Mouse (Mus musculus) cerebellum, postnatal 36 days (tissue): ENCODE measurements at regions not wholly inside any gene's neighbourhood (a gene's known extent, or its start where the extent isn't known, plus 50 kb on each side); places are given as distances from the start of the nearest gene placed in this dataset.
"Not testable (repeated sequence)": the region's sequence is repeated elsewhere in the genome, so short reads cannot be mapped to it uniquely, and the experiment has no call there.

ENCODE experiments used
- DNase-seq, 2 experiments: peaks; one replicate each; pipeline ENCODE4 v3.0.0; 2021 to 2022; ENCODE audit warnings: mixed read lengths in 2 of 2

DNA sequence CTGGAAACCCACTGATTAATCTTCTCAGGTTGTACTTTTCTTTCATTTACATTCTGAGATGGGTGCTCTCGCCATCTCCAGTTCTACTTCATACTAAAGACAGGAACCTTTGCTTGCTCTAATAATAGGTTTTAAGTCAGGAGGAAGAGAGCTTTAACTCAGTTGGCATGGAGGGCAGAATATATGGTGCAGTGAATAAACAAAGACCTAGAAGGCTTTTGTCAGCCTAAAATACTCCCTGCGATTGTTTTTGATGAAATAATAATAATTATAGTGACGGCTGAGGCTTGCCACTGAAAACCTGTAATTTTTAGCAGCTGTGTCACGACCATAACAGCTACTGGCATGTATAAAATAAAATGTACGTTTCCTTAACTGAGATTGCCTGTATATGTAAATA is 327.9 kb upstream of the Cwc22 start:
- no peak for DNase-seq

DNA sequence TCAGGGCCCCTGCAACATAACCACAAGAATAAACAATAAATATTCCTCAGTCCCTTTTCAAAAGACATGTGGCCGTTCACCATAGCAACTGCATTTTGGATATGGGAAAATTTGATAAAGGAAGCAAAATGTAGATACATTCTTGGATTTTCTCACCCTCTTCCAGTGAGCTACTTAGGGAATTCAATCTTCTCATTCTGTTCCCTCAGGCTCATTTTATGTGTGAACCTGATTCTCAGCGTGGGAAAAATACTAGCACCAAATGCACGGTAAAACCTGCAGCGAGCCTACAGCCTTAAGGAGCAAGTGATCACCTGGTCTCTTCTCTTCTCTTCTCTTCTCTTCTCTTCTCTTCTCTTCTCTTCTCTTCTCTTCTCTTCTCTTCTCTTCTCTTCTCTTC is 322.5 kb upstream of the Cwc22 start:
- no peak for DNase-seq

DNA sequence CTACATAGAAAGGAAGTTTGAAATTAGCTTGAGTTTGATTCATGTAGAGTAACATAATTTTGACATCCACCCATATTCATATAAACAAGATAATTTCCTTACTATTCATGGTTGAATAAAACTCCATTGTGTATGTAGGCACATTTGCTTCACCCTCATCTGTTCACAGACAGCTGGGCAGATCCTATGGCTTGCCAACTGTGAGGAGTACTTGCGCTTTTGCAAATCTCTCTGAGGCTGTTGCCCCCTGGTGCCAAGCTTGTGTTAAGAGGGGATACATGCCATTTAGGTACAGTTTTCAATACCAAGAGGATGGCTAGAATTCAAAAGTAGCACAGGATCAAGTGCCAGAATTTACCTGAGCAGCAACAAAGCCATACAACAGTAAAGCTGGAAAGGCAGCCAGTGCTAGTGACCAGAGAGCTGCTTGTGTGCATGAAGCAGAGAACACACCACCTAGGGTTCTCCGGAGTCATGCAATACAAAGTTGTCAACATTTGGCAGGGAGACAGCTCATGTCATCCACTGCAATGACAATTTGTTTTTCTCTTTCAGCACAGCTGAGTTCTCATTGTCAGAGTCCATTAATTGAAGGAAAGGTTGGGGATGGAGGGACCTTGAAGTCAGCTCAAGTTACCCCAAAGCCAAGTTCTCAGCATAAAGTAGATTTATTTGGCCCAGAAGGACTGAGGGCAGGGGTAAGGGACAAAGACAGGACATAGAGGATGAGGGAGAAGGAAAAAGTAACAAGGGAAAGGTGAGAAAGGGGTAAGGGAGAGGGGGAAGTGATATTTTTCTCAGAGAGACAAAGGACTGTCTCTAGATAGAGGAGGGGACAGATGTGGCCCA is 321.6 kb upstream of the Cwc22 start:
- no peak for DNase-seq

DNA sequence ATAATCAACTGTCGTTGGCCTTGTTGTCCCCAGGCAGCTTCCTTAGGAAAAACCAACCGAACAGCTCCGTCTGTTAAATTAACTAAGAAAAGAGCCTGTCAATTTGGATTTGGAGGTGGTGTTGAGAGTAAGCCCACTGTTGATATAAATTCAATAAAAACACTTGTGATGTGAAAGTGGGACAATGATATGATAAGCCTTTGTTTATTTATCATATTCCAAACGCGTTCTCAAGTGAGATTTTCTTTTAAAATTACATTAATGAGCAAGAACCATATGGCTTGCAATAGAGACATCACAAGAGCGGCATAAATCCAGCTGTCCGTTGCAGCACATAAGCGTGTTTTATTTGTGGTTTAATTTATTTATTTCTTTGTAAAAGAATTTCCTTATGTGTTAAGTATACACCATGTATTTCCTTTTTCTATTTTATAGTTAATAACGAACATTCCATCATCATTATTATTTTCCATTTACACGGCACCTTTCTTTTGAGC is 307.5 kb upstream of the Cwc22 start:
- no peak for DNase-seq

DNA sequence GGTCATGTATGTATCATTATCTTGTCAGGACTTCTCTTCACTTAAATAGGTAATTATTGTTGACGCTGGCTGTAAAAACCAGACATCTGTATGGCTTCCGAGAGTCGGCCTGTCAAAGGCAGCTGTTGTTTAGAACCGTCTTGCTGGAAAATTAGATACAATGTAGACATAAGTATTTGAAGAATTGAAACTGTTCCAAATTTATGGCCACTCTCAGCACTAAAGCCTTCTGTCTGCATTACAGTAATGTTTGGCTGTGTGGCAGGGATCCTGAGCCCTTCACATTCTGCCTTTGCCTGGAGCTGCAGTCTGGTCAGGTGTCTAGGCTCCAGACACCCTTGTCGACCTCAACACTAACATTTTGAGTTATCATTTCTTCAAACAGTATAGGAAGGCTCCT is 300.2 kb upstream of the Cwc22 start:
- no peak for DNase-seq

DNA sequence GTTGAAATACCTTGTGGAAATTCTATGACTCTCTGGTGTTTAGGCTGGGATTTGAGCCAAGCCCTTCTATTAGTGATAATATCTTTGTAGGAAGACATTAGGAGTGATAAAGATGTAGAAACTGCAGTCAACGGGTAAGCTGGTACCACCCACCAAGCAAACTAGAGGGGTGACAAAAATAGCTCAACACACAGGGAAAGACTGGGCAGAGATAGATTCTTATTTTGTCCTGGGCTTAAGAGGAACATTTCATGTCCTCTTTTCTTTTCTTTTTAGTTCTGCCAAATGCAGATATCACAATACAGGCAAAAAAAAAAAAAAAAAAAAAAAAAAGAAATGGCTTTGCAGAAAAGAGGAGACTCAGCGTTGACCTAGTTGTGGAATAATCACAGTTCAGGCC is 294.1 kb upstream of the Cwc22 start:
- DNase-seq = no peak

DNA sequence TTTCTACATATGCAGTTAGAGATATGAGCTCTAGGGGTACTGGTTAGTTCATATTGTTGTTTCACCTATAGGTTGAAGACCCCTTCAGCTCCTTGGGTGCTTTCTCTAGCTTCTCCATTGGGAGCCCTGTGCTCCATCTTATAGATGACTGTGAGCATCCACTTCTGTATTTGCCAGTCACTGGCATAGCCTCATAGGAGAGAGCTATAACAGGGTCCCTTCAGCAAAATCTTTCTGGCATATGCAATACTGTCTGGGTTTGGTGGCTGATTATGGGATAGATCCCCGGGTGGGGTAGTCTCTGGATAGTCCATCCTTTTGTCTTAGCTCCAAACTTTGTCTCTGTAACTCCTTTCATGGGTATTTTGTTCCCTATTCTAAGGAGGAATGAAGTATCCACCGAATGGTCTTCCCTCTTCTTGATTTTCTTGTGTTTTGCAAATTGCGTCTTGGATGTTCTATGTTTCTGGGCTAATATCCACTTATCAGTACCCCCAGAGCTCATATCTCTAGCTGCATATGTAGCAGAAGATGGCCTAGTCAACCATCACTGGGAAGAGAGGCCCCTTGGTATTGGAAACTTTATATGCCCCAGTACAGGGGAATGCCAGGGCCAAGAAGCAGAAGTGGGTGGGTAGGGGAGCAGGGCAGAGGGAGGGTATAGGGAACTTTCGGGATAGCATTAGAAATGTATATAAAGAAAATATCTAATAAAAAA is 279.4 kb upstream of the Cwc22 start:
- not testable (repeated sequence) for DNase-seq

DNA sequence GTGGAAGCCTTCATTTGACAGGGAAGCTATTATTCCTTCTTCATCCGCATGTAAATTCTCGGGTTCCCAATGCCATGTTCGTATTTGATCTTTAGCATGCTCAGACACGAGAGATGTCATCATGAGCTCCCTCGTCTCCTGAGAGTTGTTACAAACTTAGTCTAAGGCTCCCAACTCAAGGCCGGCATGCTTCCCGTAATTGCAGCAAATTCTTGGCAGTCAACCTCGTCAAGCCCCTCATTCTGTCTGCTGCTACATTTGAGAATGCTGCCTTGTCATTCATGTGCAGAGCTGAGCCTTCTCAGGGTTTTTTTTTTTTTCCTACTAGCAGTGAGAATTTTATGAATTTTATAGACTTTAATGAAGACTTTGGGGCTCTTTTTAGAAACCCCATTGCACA is 268.3 kb upstream of the Cwc22 start:
- DNase-seq = no peak

DNA sequence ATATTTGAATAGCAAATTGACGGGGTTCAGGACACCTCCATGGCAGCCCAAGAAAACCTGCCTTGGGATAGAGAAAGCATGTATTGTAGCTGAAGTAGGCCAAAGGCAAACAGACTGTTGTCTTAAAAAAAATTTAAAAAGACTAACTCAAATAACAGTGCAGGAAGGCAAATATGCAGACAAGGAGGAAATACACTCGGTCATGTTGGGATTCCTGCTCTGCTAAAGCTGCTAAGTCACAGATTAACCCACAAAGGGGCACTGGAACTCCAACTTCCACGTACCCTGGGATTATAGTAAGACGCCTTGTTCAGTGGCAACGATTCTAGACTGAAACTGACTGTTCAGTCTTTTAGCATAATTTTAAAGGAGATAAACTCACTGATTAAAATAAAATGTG is 258.9 kb upstream of the Cwc22 start:
- DNase-seq = no peak

DNA sequence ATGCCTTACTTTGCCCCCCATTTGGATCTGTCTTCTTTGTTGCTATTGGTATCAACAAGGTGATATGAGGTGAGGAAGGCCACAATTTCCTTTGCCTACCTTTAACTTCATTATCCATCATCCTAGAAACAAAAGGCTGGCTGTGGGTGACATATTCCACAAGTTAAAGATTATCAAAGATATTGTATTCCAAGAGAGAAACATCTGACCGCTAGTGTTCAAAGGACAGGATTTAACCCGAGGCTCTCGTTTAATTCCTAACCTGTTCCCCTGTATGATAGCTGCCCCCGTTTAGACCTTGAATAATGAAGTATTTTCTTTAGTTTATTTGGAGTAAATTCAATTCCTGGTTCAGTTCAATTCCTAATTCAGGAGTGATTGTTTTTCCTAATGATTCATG is 249.8 kb upstream of the Cwc22 start:
- no peak for DNase-seq

DNA sequence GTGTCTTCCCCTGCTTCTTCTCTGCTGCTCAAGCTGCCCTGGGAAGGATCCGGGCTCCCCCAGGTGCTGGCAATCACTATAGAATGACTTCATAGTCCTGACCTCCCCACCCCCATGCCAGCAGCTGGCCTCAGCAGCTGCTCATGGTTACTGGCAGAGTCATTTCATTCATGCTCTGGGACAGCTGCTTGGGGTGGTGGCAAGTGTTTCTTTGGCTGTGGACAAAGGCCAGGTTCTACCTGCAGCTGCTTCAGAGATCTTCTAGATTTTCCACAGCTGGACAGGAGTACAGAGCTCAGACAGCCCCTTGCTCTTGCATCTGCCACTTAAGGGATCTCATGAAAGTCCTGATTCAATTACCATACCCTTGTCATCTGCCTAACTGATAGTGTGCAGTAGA is 243.4 kb upstream of the Cwc22 start:
- peak in 1 of 2 experiments; percentile 5 for DNase-seq

DNA sequence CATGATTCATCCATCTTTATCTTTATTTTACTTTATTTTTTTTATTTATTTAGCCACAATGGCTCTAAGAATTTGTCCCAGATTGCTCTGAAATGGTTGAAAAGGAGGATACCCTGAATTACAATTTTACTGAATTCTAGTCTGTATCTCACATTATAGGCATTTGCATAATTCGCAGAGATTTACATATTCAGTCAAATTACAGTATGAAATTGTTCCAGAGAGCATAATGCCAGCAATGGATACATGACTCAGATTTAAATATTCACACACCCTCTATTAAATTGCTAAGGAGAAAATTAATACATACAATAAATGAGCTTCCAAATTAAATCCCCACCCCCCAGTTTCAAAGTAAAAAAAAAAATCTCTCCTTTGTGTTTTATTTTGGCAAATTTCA is 238.8 kb upstream of the Cwc22 start:
- DNase-seq = no peak

DNA sequence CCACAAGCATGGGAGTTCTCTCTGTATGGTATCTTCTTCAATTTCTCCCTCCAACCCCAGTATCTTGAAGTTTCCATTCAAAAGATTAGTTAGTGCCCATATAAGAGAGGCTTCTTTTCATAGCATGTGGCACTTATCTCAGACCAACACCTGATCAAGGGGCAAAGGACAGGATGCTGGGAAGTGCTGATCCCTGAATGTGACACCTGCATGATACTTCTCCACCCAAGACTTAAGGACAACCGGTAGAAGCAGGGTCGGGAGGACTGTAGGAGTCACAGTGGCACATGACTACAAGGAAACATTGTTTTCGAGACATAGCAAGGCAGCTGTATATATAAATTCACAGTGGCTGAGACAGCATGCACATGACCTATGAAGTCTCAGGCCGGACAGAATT is 227.6 kb upstream of the Cwc22 start:
- no peak for DNase-seq

DNA sequence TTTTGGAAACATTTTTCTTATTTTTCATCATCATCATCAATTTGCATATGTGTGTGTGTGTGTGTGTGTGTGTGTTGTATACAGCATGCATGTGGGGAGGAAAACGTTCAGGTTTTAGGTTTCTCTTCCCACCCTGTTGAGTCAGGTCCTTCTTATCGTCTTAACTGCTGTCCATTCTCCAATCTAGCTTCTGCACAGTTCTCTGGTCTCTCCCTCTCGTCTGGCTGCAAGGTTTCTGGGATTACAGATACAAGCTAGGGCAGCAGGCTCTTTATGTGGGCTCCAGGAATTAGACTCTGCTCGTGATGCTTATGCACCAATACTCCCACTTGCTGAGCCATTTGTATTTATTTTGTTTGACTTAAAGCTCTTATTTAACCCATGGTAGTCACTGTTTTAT is 226.6 kb upstream of the Cwc22 start:
- DNase-seq = no peak

DNA sequence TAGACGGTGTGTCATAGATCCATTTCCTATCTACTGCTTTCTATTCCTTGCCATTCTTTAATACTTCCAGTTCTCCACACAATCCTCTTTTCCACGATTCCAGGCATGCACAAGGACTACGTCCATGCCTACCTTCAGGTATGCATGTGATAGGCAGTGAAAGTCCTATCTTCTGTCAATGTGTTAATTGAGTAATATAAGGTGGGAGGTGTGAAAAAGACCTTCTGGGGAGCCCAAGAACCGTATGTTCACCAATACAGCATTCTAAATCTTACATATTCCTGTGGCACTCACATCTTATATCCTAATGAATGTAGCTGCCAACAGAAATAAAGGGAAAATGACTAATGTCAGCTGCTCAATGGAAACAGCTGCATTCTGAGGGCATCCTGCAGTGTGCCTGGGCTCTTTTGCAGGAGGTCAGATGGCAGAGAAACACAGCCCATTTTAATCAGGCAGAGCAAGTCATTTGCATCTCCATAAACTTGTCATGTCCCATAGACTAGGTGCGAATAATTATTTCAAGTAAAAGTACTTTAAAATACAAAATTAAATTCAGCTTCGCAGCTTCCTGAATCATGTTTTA is 224.1 kb upstream of the Cwc22 start:
- no peak for DNase-seq

DNA sequence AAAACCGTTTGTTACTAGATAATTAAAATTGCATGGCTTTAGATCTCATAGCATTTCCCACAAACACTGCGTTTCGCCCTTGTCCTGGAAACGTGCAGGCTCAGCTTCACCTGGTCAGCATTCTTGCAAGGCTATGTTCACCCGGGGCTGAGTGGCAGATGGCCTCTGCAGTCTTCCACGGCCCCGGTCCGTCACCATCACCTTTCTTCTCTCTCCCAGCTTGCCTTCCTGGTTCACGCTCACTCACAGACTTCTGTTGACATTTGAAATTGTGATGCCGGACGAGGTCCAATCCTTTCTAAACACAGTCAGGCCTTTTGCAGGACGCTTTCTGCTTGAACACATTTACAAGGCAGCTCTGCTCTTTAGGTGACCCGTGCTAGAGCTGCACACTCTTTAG is 219.3 kb upstream of the Cwc22 start:
- peak; percentile 60 to 66 for DNase-seq

DNA sequence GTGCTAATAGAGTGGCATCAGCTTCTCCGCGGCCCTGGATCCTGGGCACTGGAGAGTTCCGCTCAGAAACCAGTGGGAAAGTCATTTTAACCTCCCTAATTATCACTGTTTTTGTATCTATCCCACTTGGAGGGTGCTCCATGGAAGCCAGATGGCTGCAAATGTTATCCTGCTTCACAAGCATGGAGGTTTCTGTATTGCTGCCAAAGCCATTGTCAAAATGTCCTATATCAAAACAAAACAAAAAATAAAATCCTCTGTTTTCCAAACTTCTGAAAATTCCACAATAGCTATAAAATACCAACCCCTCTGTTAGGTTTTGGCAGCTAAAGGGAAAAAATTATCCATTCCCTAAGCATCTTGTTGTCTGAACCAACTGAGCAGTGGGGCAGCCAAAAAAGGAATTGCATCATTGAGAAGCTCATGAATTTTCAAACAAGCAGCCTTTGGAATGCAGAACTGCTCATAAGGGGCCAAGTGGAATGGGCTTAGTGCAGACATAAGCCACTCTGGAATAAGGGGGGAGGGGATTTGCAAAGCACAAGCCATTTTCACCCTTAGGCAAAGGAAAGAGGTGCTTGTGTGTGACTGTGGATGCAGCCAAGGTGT is 213.8 kb upstream of the Cwc22 start:
- peak; percentile 58 to 64 for DNase-seq

DNA sequence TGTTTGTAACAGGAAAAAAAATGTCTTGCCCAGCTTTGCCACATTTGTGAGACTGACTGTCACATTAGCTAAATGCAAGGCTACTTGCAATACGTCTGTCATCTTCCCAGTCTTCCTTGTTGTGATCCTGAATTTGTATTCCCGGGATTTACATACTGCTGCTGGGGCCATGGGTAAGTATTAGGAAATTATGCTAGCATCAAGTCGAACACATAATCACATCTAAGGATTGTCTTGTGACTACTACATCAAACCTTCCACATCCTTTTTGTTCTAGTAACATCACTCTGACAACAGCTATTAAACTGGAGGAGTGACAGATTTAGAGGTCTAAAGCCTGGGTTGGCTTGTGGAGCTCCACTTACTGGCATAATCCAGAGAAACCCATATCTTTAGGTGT is 164.2 kb upstream of the Cwc22 start:
- DNase-seq = no peak

DNA sequence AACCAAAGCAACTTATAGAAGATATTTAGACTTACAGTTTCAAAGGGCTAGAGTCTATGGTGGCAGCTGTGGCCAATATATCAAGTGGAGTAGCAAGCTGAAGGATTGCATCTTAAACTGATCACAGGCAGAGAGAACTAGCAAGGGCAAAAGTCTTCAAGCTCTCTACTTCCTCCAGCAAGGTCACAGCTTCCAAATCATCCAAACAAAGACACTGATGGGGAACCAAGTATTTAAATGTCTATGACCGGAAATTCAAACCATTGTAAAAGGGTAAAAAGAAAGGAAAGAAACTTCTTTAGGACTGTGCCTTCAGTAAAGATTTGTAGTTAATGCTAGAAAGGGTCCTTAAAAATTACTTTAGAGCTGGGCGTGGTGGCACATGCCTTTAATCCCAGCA is 149.4 kb upstream of the Cwc22 start:
- no peak for DNase-seq

DNA sequence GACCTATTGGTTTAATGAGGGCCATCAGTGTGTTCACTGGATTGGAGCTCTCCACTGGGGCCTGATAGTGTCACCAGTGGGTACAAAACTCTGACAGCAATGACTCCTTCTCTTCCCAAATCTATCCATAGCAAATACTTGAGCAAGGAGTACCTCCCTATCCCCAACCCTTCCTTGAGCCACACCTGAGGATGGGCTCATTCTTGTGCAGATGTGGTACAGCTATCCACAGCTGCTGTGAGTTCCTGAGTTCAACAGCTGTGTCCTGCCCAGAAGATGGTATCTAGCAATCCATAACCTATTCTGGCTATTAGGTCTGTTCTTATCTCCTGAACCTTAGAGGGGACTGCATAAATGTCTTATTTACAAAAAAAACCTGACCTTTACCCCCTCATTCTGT is 148.7 kb upstream of the Cwc22 start:
- no peak for DNase-seq

DNA sequence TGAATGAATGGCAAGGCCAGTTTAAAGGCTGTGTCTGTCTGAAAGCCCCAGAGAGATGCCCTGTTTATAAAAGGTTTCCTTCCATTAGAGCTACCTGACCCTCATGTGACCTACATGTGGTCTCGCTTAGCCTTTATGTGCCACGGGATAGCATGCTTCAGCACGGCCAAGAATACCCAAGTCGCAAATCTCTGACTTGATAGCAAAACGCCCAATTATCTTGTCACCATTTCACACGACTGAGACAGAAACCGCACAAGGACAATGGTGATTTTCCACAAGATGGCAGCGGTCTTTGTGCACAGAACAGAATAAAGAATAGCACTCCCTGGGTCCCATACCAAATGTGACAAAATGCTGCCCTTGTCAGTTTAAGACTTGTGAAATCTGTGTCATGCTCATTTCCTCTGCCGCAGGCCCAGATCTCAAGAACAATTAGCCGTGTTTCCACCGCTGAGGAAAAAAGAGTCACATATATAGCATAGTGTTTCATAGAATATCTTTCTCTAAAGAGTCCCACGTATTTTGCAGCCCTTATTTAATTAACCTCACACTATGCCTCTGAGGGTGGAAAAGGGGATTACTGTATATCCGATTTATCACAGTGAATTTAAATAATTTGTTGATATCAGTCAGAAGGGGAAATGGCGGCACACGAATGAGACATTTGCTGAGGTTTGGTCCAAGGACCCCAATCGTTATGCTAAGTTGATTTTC is 118.3 kb upstream of the Cwc22 start:
- DNase-seq = peak in 1 of 2 experiments; percentile 2

DNA sequence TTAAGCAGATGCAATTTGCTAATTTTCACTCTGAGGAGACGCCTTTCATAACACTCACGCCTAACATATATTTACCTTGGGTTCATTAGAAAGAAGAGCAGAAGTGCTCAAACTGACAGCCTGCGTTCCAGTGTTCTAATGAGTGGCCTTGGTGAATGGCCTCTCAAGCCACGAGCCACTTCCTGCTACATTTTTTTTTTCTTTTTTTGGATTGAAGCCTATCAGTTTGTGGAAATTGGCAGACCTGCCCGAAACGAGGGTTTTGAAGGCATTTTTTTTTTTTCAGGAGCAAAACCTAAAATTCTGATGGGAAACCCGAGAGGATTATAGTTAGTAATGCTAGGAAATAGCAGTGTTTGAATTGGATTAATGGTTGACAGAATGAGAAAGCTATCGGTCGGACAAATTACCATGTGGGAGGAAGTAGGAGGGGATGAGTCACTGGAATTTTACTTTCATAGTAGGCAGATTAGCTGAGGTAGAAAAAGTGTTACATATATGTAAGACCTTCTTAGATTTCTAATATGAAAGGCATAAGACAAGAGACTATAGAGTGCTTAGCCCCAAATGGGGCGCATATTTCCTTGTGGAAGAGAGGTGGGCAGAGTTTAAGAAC is 113.7 kb upstream of the Cwc22 start:
- DNase-seq = no peak
